Mouse (Mus musculus) liver, embryonic 11.5 days (tissue): ENCODE results near the gene Cwc25. TPM values are rescaled to one million over a fixed set of nuclear protein-coding genes. Genes with fewer than 3 reads are reported as not detected.
A peak's percentile ranks its signal among the peaks of the same experiment; 100 is the strongest.

ENCODE experiments used
- ATAC-seq: fragments of 200-750 bp; cut with Nextera tagmentation; replicated peaks from 2 replicates; pipeline ENCODE4 v1.8.0; 2017; ENCODE audit warnings: moderate number of reproducible peaks, mild to moderate bottlenecking, moderate TSS enrichment, moderate library complexity; ENCODE audit not compliant: low FRiP score
- DNase-seq: peaks from one replicate; pipeline ENCODE4 v3.0.0-alpha.2; 2017; ENCODE audit warnings: low spot score
- H3K27ac ChIP-seq: fragments of 300-500 bp; sonication (generic); 2 replicates; pipeline ENCODE4 v1.5.1; 2014; ENCODE audit warnings: mild to moderate bottlenecking, low read depth, low read length, control low read depth
- H3K27me3 ChIP-seq: fragments of 300-500 bp; sonication (generic); replicated peaks from 2 replicates; pipeline ENCODE4 v1.6.1; 2014; ENCODE audit warnings: low read length, mixed read lengths; ENCODE audit not compliant: control insufficient read depth, insufficient read depth
- H3K36me3 ChIP-seq: fragments of 300-500 bp; sonication (generic); 2 replicates; pipeline ENCODE4 v1.6.1; 2014; ENCODE audit warnings: mild to moderate bottlenecking, low read length, moderate library complexity, mixed read lengths; ENCODE audit not compliant: control insufficient read depth, insufficient read depth
- H3K4me1 ChIP-seq: fragments of 300-500 bp; sonication (generic); replicated peaks from 2 replicates; pipeline ENCODE4 v1.6.1; 2014; ENCODE audit warnings: low read length, mixed read lengths; ENCODE audit not compliant: control insufficient read depth, insufficient read depth
- H3K4me2 ChIP-seq: fragments of 300-500 bp; sonication (generic); 2 replicates; pipeline ENCODE4 v1.6.1; 2014; ENCODE audit warnings: mild to moderate bottlenecking, control low read depth, moderate library complexity
- H3K4me3 ChIP-seq: fragments of 300-500 bp; sonication (generic); 2 replicates; pipeline ENCODE4 v1.5.1; 2014; ENCODE audit warnings: low read depth, low read length, control low read depth
- H3K9ac ChIP-seq: fragments of 300-500 bp; sonication (generic); 2 replicates; pipeline ENCODE4 v1.6.1; 2014; ENCODE audit warnings: low read depth, low read length, control low read depth
- H3K9me3 ChIP-seq: fragments of 300-500 bp; sonication (generic); 2 replicates; pipeline ENCODE4 v1.6.1; 2016; ENCODE audit warnings: low read length, inconsistent platforms, mixed read lengths; ENCODE audit not compliant: control insufficient read depth
- WGBS: fragments of 180-500 bp; shearing (Covaris S2); extraction: QIAGEN DNeasy Blood & Tissue Kit; methylation state at CpG from one replicate; pipeline ENCODE4 v1.1.7; 2014; 5-methylcytosine and 5-hydroxymethylcytosine counted together
- microRNA-seq: library from miRNA; unstranded; fragments of <30 nt; microRNA quantifications from one replicate; pipeline ENCODE4, GENCODE M21; 2017; ENCODE audit warnings: borderline number of aligned reads
- polyA plus RNA-seq: library from polyadenylated mRNA; unstranded; fragments of >200 nt; fragmentation: Nextera tagmentation; extraction: Ambion mirVana; gene quantifications from 2 replicates; pipeline ENCODE4 v1.2.1, GENCODE M21; 2014

Cwc25 gene
- polyA plus RNA-seq, 1 experiment from 2014 or later, result 12.9 TPM

DNA sequence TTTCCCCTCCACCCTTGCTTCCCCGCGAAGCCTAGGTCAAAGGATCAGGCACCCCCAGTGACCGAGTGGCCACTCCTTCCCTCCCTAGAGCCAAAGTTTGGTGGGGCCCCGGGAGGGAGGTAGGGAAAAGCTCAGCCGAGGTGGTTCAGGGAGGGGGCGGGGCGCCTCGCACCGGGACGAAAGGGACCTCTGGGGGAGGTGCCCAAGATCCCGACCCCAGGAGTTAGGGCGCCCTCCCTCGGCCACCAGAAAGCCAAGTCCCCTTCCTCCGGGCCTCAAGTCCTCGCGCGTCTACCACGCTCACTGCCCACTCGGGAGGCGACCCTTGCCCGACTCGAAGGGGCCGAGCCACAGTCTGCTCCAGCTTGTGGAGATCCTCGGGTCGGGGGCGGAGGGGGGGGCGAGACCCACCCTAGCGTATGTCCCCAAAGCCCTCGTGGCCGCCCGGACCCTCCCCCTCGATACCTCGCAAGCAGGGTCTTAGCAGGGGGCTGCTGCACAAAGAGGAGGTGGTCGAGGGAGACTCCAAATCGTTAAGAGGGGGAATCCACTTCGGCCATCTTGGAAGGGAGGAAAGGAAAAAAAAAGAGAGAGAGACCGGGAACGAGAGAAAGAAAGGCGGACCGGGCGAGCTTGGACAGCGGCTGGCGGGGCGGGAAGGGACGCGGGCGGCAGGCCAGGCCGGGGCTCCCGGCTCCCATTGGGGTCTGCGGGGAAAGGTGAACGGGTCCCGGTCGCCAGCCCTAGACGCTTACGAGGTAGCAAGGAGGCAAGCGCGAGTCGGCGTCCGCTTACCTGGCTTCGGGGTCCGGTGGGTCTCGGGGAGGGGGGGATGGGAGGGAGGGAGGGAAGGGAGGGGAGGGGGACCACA, 67.4 kb downstream of the Cwc25 start:
- Histone ChIP-seq H3K4me2 (peak overlapping the region; percentile 93), H3K36me3 (no peaks in the 10 kb centered on the region), H3K9me3 (no peaks in the 10 kb centered on the region), H3K27ac (peak overlapping the region; percentile 84), H3K27me3 (peaks cover 19% of the 10 kb centered on the region), H3K9ac (peak overlapping the region; percentile 77), H3K4me1 (peaks cover 40% of the 10 kb centered on the region), H3K4me3 (peak overlapping the region; percentile 69)
- DNase-seq, result peak; percentile 79
- ATAC-seq, result no peak
- WGBS, result under 1% methylated on average over 55 of the region's 63 CpGs

DNA sequence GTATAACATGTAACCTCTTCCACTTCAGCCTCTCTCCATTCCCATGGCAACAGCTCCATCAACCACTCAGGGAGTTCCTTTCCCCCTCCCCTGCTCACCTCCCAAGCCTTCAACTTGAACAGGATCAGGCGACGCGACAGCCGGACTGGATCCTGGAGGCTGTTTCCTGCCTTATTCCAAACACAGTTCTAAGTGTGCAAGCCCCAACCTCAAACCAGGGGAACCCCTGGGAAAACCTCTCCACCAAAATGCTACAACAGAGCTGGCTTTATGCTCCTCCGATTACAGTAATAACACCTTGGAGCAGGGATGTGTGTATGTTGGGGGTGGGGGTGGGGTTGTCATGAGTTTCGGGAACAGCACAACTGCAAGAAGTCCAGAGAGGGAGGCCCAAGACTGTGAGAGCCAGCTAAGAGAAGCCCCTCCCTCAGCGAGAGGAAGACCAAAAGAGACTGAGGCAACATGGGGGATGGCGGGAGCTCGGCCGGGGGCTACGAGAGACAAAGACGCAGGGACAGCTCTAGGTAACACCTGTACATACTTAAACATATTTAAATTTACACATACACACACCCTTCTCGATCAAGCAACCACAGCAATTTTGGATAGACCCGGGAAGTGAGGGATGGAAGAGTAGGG, 68.3 kb downstream of the Cwc25 start:
- peaks cover 38% of the 10 kb centered on the region for H3K4me1 ChIP-seq

DNA sequence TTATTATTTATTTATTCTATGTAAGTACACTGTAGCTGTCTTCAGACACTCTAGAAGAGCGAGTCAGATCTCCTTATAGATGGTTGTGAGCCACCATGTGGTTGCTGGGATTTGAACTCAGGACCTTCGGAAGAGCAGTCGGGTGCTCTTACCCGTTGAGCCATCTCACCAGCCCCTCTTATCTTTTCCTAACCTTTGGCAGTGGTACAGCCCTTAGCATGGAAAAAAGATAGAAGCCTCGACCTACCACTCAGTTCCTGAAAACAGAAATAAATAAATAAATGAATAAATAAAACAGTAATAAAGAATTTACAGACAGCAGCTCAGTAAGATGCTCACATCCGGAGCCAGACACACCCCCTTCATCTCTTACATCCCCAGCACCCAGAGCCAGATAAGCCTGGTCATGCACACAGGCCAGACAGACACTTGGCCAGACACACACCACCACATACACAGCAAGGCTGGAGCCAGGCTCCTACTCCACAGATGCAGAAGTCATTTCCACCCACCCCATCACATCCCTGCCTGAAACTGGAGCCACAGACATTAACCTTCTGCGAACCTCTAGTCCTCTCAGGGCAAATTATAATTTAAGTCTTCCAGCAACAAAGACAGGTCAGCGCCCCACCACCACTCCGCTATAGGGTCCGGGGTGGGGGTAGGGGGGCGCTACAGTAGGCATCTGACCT, 69.0 kb downstream of the Cwc25 start:
- Histone ChIP-seq H3K4me2 (peak overlapping the region; percentile 93), H3K36me3 (no peaks in the 10 kb centered on the region), H3K4me1 (peaks cover 38% of the 10 kb centered on the region), H3K9me3 (no peaks in the 10 kb centered on the region), H3K27ac (no peak overlapping the region; the same call in 1 of the 2 replicates), H3K9ac (peak overlapping the region; percentile 77; the same call in 1 of the 2 replicates), H3K4me3 (peak overlapping the region; percentile 69), H3K27me3 (peaks cover 19% of the 10 kb centered on the region)
- ATAC-seq (no peak), DNase-seq (no peak)
- WGBS, result 54% methylated on average over 11 of the region's 11 CpGs

More for the DNA sequence above, 68.3 kb downstream of the Cwc25 start:
- 20% methylated on average over 14 of the region's 14 CpGs for WGBS
- H3K27me3 ChIP-seq, result peaks cover 19% of the 10 kb centered on the region
- H3K27ac ChIP-seq, result peak overlapping the region; percentile 84
- DNase-seq (no peak), ATAC-seq (no peak)
- H3K4me2 ChIP-seq, result peak overlapping the region; percentile 93
- no peaks in the 10 kb centered on the region for H3K9me3 ChIP-seq
- peak overlapping the region; percentile 69 for H3K4me3 ChIP-seq
- H3K9ac ChIP-seq, result peak overlapping the region; percentile 77
- no peaks in the 10 kb centered on the region for H3K36me3 ChIP-seq

DNA sequence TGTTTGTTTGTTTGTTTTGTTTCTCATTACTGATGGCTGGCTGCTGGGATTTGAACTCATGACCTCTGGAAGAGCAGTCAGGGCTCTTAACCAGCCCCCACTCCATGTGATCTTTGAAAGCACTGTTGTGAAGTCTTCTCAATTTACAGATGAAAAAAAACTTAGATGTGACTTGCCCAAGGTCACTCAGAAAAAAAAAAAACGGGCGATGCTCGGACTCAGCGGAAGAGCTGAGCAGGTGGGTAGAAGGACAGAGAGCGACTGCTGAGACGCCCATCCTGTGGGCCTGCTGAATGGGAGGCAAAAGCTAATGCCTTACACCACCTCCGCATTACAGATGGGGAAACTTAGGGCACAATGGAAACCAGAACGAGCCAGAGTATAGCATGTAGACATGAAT, 69.7 kb downstream of the Cwc25 start:
- H3K27me3 ChIP-seq, result peaks cover 19% of the 10 kb centered on the region
- no peak overlapping the region for H3K4me2 ChIP-seq
- peaks cover 34% of the 10 kb centered on the region for H3K4me1 ChIP-seq
- H3K36me3 ChIP-seq, result peaks cover under 1% of the 10 kb centered on the region; the same call in 1 of the 2 replicates
- no peaks in the 10 kb centered on the region for H3K9me3 ChIP-seq
- DNase-seq, result no peak
- H3K4me3 ChIP-seq, result no peak overlapping the region
- no peak overlapping the region for H3K9ac ChIP-seq
- 73% methylated on average over 8 of the region's 8 CpGs for WGBS
- H3K27ac ChIP-seq, result no peak overlapping the region
- ATAC-seq, result no peak

DNA sequence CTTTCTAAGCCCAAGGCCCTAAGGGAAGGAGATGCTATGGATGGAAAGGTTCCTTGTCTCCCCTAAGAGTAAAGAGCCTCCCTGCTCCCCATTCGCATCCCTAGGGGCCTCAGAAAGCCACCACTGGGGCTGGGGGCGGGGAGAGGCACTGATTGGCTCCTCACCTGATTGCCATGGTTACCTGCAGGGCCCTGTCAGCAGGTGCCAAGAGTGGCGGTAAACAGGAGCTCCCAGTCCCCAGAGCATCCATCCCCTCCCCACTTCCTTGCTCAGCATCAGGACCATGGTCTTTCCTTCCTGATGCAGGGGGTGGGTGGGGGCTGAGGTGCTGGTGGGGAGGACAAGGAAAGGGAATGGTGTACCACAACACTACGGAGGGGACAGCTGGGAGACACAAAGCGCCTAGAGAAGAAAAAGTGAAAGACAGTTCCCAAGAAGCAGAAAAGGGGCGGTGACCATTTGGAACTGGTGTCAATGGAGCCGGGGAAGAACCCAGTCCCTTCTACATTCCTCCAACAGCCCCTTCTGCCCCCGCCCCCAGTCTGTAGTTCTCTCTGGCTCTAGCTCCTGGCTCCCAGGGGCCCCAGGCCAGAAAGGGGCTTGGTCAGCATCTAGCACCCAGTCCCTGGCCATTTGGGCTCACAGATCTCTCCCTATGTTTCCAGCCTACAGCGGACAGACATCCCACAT, 70.5 kb downstream of the Cwc25 start:
- H3K4me2 ChIP-seq, result no peak overlapping the region
- 73% methylated on average over 9 of the region's 9 CpGs for WGBS
- no peak overlapping the region for H3K9ac ChIP-seq

More for the DNA sequence above, 70.5 kb downstream of the Cwc25 start:
- no peak overlapping the region for H3K27ac ChIP-seq
- peaks cover 26% of the 10 kb centered on the region for H3K4me1 ChIP-seq
- ATAC-seq, result no peak
- DNase-seq, result no peak
- no peaks in the 10 kb centered on the region for H3K9me3 ChIP-seq
- H3K4me3 ChIP-seq, result no peak overlapping the region
- H3K27me3 ChIP-seq, result peaks cover 10% of the 10 kb centered on the region
- H3K36me3 ChIP-seq, result peaks cover 8% of the 10 kb centered on the region; the same call in 1 of the 2 replicates

Small RNAs within 50 kb of the gene (microRNA-seq; reads per million reads assigned to microRNA genes)
- gene Mir8102, result 1.1 reads per million

Other genes starting within 250 kb of the Cwc25 start
- 0.13 and 0.14 TPM in 2 replicates for gene Srcin1, start 190.4 kb downstream of the Cwc25 start, polyA plus RNA-seq
- 4.1 and 4.8 TPM in 2 replicates for gene Epop, start 136.9 kb downstream of the Cwc25 start, polyA plus RNA-seq
- gene Mllt6, start 103.1 kb downstream of the Cwc25 start, polyA plus RNA-seq, result 0.97 and 1.0 TPM in 2 replicates
- 18.0 and 21.9 TPM in 2 replicates for gene Cisd3, start 80.7 kb downstream of the Cwc25 start, polyA plus RNA-seq
- gene Pcgf2, start 66.1 kb downstream of the Cwc25 start, polyA plus RNA-seq, result 10.3 and 13.2 TPM in 2 replicates
- gene Psmb3, start 63.2 kb downstream of the Cwc25 start, polyA plus RNA-seq, result 558 and 561 TPM in 2 replicates
- 0.95 and 1.7 TPM in 2 replicates for gene Pip4k2b, start 21.9 kb downstream of the Cwc25 start, polyA plus RNA-seq
- 0.64 TPM in 1 of 2 replicates, not detected in the other for gene 1700001P01Rik, start 9.4 kb upstream of the Cwc25 start, polyA plus RNA-seq
- 756 and 842 TPM in 2 replicates for gene Rpl23, start 15.9 kb upstream of the Cwc25 start, polyA plus RNA-seq
- gene Lasp1, start 32.4 kb upstream of the Cwc25 start, polyA plus RNA-seq, result 54.7 and 55.3 TPM in 2 replicates
- 3.7 and 5.4 TPM in 2 replicates for gene B230217C12Rik, start 74.2 kb upstream of the Cwc25 start, polyA plus RNA-seq
- gene Fbxo47, start 117.6 kb upstream of the Cwc25 start, polyA plus RNA-seq, result 1.1 TPM in 2 replicates
- 0.47 and 0.77 TPM in 2 replicates for gene Plxdc1, start 219.9 kb upstream of the Cwc25 start, polyA plus RNA-seq
- 24.0 and 31.2 TPM in 2 replicates for gene Arl5c, start 229.6 kb upstream of the Cwc25 start, polyA plus RNA-seq